In the genomic region with DNA sequence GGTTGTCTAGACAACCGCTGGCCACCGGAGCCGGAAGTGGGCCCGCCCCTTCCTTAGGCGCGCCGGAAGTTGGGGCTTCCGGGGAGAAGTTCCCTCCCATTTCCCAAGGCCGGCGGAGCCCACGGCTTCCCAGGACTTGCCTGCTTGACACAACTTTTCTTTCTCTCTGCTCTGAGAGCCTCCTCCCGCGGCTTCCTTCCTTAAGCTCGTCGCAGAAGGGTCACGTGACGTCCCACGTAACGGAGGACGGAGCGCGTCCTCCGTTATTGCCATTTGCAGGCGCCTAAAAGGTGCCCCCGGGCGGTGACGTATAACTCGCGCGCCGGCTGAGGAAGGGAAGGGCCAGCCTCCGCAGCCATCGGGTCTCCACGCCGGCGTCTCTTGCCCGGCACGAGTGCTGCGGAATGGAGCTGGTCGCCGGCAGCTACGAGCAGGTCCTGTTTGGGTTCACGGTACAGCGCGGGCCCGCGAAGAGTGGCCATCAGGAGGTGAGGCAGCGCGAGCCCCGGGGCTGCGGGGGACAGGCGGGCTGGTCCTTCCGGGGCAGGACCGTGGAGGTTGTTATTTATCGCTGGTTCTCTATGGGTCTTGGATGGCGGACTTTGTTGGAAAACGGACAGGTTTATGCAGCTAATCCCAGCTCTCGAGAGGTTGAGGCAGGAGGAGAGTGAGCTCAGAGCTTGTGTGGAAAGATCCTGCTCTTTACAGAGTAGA, we compare ENCODE assay signal across 8 mouse cellular contexts. TPM values are rescaled to one million over a fixed set of nuclear protein-coding genes. Genes with fewer than 3 reads are reported as not detected.
DNase-seq lines count a peak whose midpoint lies in the region; ATAC-seq lines count a peak whose summit lies in the region.

A gene (plus strand): TSS at position 98 of the 714 bp plus-strand sequence.

- peak; percentile 97 for DNase-seq in Muller cell, postnatal 12 days (ENCODE audit: inconsistent ontology term)
- peak; percentile 93 for DNase-seq in cerebellum, adult 9-11 months
- DNase-seq in frontal cortex, postnatal 10 days (ENCODE audit: low spot score in 2 of 2), result peak; percentile 87 to 92
- peak; percentile 94 to 96 for DNase-seq in layer of hippocampus, postnatal 14 days (ENCODE audit: low spot score in 2 of 2)
- peak; percentile 93 for DNase-seq in lung, postnatal 14 days
- DNase-seq in retina, adult 2 months (ENCODE audit: low read depth, low spot score), result peak; percentile 88
- DNase-seq in thymus, postnatal 36 days, result peak; percentile 89 to 90

- peak within 1 kb of the TSS; percentile 90 for H3K9ac ChIP-seq in hindbrain, embryonic 12.5 days

- ATAC-seq in hindbrain, embryonic 12.5 days (ENCODE audit: low FRiP score), result peak; percentile 96

- no peaks in the 10 kb centered on the region for H3K27me3 ChIP-seq in hindbrain, embryonic 12.5 days

- WGBS in hindbrain, embryonic 12.5 days, result under 1% methylated on average over 58 of the region's 58 CpGs

- H3K4me2 ChIP-seq in hindbrain, embryonic 12.5 days (replicated peaks), result peak within 1 kb of the TSS; percentile 90

- H3K27ac ChIP-seq in hindbrain, embryonic 12.5 days, result peak within 1 kb of the TSS; percentile 94

- peak within 1 kb of the TSS; percentile 97 for H3K4me3 ChIP-seq in hindbrain, embryonic 12.5 days

- peaks cover 16% of the 10 kb centered on the region for H3K36me3 ChIP-seq in hindbrain, embryonic 12.5 days

- no peaks in the 10 kb centered on the region for H3K9me3 ChIP-seq in hindbrain, embryonic 12.5 days (replicated peaks)

- H3K4me1 ChIP-seq in hindbrain, embryonic 12.5 days, result peaks cover 18% of the 10 kb centered on the region

RNA-seq across cellular contexts. Expression of the gene that starts here (rescaled TPM):
- polyA plus RNA-seq in hindbrain, embryonic 12.5 days (2016; fragmentation: Nextera tagmentation; extraction: Ambion mirVana), result 67.9 and 73.9 TPM in 2 replicates
- total RNA-seq in layer of hippocampus, postnatal 14 days (2021), result 10 to 100 TPM; 35.4 to 38.1 TPM

Comparison
In these comparisons a context has a peak if more than half of its experiments do, and no peak if none do; other contexts are left out.
1. Peak in every context shown above with its lines: DNase-seq, ATAC-seq, H3K4me3 ChIP-seq and H3K27ac ChIP-seq.